Mouse (Mus musculus): ENCODE data around the gene Ldlrad3.

DNA sequence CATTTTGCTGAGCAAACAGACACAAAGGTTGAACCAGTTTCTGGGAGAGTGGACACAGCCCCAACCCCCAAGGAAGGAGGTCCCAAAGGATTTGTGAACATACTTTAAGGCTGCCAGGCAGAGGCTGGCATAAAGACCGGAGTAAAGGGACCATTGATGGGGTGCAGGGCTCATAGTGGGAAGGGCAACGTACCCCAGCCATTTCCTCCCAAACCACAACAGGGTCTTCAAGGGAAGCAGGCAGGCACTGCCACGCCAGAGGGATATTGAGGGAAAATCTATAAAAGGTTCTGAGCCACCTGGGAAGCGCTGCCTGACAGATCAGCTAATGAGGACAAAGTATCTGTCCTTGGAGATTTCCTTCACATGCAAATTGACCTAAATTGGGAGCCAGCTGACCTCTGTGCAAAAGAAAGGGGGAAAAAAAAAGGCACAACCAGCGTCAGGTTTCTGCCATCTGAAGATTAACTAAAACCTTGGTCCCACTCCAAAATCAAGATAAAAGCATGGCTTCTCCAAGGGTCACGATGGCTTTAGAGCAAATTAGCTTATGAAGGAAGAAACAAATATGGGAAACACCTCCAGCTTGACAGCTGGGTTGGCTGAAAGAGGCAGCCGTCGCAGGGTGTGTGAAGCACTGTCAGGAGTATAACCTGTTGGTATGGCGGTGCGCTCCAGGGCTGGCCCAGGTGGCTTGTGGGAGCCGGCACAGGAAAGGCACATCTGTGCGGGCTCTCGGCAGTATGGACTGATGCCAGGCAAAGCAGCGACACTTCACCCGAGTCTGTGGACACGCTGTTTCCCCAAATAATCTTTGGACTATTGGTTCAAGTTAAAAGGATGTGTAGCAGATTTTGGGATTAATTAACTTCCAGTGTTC, 137.6 kb downstream of the Ldlrad3 start:
- no peak for TF ChIP-seq CTCF (IDR thresholded peaks at IDR 0.05; ENCODE audit: control insufficient read depth, insufficient read depth, insufficient read length)
- no peak for TF ChIP-seq MAX (IDR thresholded peaks at IDR 0.05)
- no peak for TF ChIP-seq CEBPB (IDR thresholded peaks at IDR 0.05; ENCODE audit: low read depth)
